Mouse (Mus musculus) lung, embryonic 16.5 days (tissue): ENCODE data around the gene Phf1. TPM values are rescaled to one million over a fixed set of nuclear protein-coding genes. Genes with fewer than 3 reads are reported as not detected.
"Not testable (repeated sequence)": the region's sequence is repeated elsewhere in the genome, so short reads cannot be mapped to it uniquely, and the experiment has no call there.

Source experiments
- ATAC-seq: fragments of 200-750 bp; cut with Nextera tagmentation; 2 replicates; pipeline ENCODE4 v1.8.0; 2017; ENCODE audit warnings: low read depth, mild to moderate bottlenecking, moderate library complexity
- H3K27ac ChIP-seq: fragments of 300-500 bp; sonication (generic); 2 replicates; pipeline ENCODE4 v1.5.1; 2014; ENCODE audit warnings: mild to moderate bottlenecking, control low read depth, low read length
- H3K27me3 ChIP-seq: fragments of 300-500 bp; sonication (generic); 2 replicates; pipeline ENCODE4 v1.6.1; 2014; ENCODE audit warnings: low read depth, low read length, mixed read lengths; ENCODE audit not compliant: control insufficient read depth, insufficient read depth
- H3K36me3 ChIP-seq: fragments of 300-500 bp; sonication (generic); 2 replicates; pipeline ENCODE4 v1.6.1; 2014; ENCODE audit warnings: low read length; ENCODE audit not compliant: control insufficient read depth, insufficient read depth
- H3K4me1 ChIP-seq: fragments of 300-500 bp; sonication (generic); replicated peaks from 2 replicates; pipeline ENCODE4 v1.6.1; 2014; ENCODE audit warnings: low read length, mixed read lengths; ENCODE audit not compliant: control insufficient read depth, insufficient read depth
- H3K4me2 ChIP-seq: fragments of 300-500 bp; sonication (generic); 2 replicates; pipeline ENCODE4 v1.6.1; 2014; ENCODE audit warnings: low read depth, low read length, control low read depth
- H3K4me3 ChIP-seq: fragments of 300-500 bp; sonication (generic); 2 replicates; pipeline ENCODE4 v1.5.1; 2014; ENCODE audit warnings: mild to moderate bottlenecking, low read length, control low read depth
- H3K9ac ChIP-seq: fragments of 300-500 bp; sonication (generic); 2 replicates; pipeline ENCODE4 v1.6.1; 2014; ENCODE audit warnings: low read length, control low read depth
- H3K9me3 ChIP-seq: fragments of 300-500 bp; sonication (generic); 2 replicates; pipeline ENCODE4 v1.6.1; 2016; ENCODE audit warnings: low read length; ENCODE audit not compliant: control insufficient read depth
- WGBS: fragments of 180-500 bp; shearing (Covaris S2); extraction: QIAGEN DNeasy Blood & Tissue Kit; methylation state at CpG from one replicate; pipeline ENCODE4 v1.1.7; 2014; 5-methylcytosine and 5-hydroxymethylcytosine counted together
- polyA plus RNA-seq: library from polyadenylated mRNA; unstranded; fragments of >200 nt; fragmentation: Nextera tagmentation; extraction: Ambion mirVana; gene quantifications from 2 replicates; pipeline ENCODE4 v1.2.1, GENCODE M21; 2015

Phf1 gene
- polyA plus RNA-seq, 1 experiment from 2014 or later = 10.0 TPM

- WGBS = 79% methylated on average over 6 of the region's 6 CpGs
- H3K4me1 ChIP-seq = peaks cover 11% of the 10 kb centered on the region
- no peak overlapping the region for H3K27ac ChIP-seq
- H3K4me2 ChIP-seq = no peak overlapping the region
- H3K9me3 ChIP-seq = no peaks in the 10 kb centered on the region
- no peaks in the 10 kb centered on the region for H3K27me3 ChIP-seq
- no peak overlapping the region for H3K4me3 ChIP-seq
- H3K9ac ChIP-seq = no peak overlapping the region
- no peak for ATAC-seq
- peaks cover 8% of the 10 kb centered on the region; the same call in 1 of the 2 replicates for H3K36me3 ChIP-seq
Observed at GRCm38 (mm10) chr17:26968200-26968611, 35.4 kb downstream of the Phf1 start.

DNA sequence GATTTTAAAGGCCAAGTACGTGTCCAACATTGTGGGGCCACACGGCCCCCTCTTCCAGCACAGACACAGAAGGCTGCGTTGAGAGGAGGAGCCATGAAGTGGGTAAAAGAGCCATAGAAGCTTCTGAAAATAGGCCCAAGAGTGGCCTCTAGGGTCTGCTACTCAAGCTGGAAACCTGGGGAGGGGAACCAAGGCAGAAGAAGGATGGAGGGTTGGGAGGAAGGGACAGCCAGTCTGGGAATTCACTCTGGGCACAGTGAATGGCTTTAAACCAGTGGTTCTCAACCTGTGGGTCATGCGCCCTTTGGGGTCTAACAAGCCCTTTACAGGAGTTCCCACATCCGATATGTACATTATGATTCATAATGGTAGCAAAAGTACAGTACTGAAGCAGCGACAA, 36.4 kb downstream of the Phf1 start:
- no peak overlapping the region for H3K4me3 ChIP-seq
- H3K27me3 ChIP-seq = no peaks in the 10 kb centered on the region
- 73% methylated on average over 6 of the region's 6 CpGs for WGBS
- no peak overlapping the region for H3K4me2 ChIP-seq
- no peak for ATAC-seq
- H3K36me3 ChIP-seq = peaks cover 3% of the 10 kb centered on the region; the same call in 1 of the 2 replicates
- H3K9ac ChIP-seq = no peak overlapping the region
- H3K4me1 ChIP-seq = peaks cover 18% of the 10 kb centered on the region
- H3K9me3 ChIP-seq = no peaks in the 10 kb centered on the region
- no peak overlapping the region; the same call in 1 of the 2 replicates for H3K27ac ChIP-seq

- 68% methylated on average over 11 of the region's 12 CpGs for WGBS
- no peak for ATAC-seq
- H3K36me3 ChIP-seq = peaks cover 4% of the 10 kb centered on the region; the same call in 1 of the 2 replicates
Observed at GRCm38 (mm10) chr17:26970221-26970620, 37.4 kb downstream of the Phf1 start.

DNA sequence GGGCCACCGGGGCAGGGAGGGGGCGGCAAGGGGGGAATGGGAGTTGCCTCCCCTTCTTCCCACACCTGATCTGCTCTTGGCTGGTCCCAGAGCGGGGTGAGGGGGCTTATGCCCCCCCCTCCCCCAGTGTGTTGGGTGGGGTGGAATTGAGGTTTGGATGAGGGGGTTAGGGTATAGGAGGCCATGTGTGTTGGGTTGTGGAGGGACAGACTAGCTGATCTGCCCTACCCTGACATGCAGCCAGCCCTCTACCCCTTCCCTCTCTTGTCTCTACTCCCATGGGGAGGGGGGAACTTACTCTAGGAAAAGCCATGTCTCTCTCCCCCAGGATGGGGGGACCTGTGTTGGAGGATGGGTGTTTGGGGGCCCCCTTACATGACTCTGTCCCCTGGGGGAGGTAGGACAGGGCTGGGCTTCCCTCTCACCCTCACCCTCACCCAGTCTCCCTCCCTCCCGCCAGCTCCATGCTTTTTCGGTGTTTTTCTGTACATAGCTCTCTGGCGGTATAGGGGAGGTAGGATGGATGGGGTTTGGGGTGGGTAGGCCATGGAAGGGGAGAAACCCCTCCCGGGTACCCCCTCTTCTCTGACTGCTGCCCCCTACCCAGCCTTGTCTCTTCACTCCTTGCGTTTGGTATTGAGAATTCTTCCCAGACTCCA, 38.5 kb downstream of the Phf1 start:
- 36% methylated on average over 8 of the region's 8 CpGs for WGBS
- ATAC-seq = no peak
- peak overlapping the region; percentile 70 for H3K4me3 ChIP-seq
- peaks cover 28% of the 10 kb centered on the region for H3K4me1 ChIP-seq
- peak overlapping the region; percentile 15 for H3K27ac ChIP-seq
- no peaks in the 10 kb centered on the region for H3K27me3 ChIP-seq
- peak overlapping the region; percentile 82 for H3K4me2 ChIP-seq
- H3K36me3 ChIP-seq = peaks cover 14% of the 10 kb centered on the region
- H3K9me3 ChIP-seq = no peaks in the 10 kb centered on the region
- H3K9ac ChIP-seq = peak overlapping the region; percentile 92

More at GRCm38 (mm10) chr17:26970221-26970620, 37.4 kb downstream of the Phf1 start:
- Histone ChIP-seq H3K9me3 (no peaks in the 10 kb centered on the region), H3K4me3 (no peak overlapping the region), H3K9ac (no peak overlapping the region), H3K27me3 (no peaks in the 10 kb centered on the region), H3K27ac (no peak overlapping the region), H3K4me2 (no peak overlapping the region), H3K4me1 (peaks cover 22% of the 10 kb centered on the region)

- 0% methylated on average over 3 of the region's 3 CpGs for WGBS
- Histone ChIP-seq H3K27ac (peak overlapping the region; percentile 96), H3K9ac (peak overlapping the region; percentile 92), H3K9me3 (no peaks in the 10 kb centered on the region), H3K4me1 (peaks cover 28% of the 10 kb centered on the region), H3K4me2 (peak overlapping the region; percentile 82), H3K36me3 (peaks cover 16% of the 10 kb centered on the region), H3K4me3 (peak overlapping the region; percentile 70), H3K27me3 (no peaks in the 10 kb centered on the region)
- ATAC-seq = peak; percentile 5; the same call in 1 of the 2 replicates
Observed at GRCm38 (mm10) chr17:26972107-26972506, 39.3 kb downstream of the Phf1 start.

- WGBS = under 1% methylated on average over 75 of the region's 75 CpGs
- peak within 1 kb of the TSS; percentile 94 for H3K4me2 ChIP-seq
- peak within 1 kb of the TSS; percentile 96 for H3K27ac ChIP-seq
- H3K9ac ChIP-seq = peak within 1 kb of the TSS; percentile 92
- H3K36me3 ChIP-seq = peaks cover 21% of the 10 kb centered on the region
- peak; percentile 99 for ATAC-seq
- no peaks in the 10 kb centered on the region for H3K27me3 ChIP-seq
- H3K4me3 ChIP-seq = peak within 1 kb of the TSS; percentile 70
- peaks cover 28% of the 10 kb centered on the region for H3K4me1 ChIP-seq
- no peaks in the 10 kb centered on the region for H3K9me3 ChIP-seq
Observed at GRCm38 (mm10) chr17:26972703-26973574, 40.1 kb downstream of the Phf1 start, which contains the start of gene Zbtb9. Gene Zbtb9 (plus strand): TSS chr17:26973167.

GRCm38 (mm10) chr17:26974547-26974946, 41.7 kb downstream of the Phf1 start:
- no peak overlapping the region for H3K4me3 ChIP-seq
- peaks cover 28% of the 10 kb centered on the region for H3K4me1 ChIP-seq
- WGBS = 89% methylated on average over 15 of the region's 15 CpGs
- no peak overlapping the region for H3K27ac ChIP-seq
- ATAC-seq = no peak
- no peaks in the 10 kb centered on the region for H3K9me3 ChIP-seq
- H3K9ac ChIP-seq = no peak overlapping the region
- H3K27me3 ChIP-seq = no peaks in the 10 kb centered on the region
- H3K36me3 ChIP-seq = peaks cover 31% of the 10 kb centered on the region
- no peak overlapping the region for H3K4me2 ChIP-seq

DNA sequence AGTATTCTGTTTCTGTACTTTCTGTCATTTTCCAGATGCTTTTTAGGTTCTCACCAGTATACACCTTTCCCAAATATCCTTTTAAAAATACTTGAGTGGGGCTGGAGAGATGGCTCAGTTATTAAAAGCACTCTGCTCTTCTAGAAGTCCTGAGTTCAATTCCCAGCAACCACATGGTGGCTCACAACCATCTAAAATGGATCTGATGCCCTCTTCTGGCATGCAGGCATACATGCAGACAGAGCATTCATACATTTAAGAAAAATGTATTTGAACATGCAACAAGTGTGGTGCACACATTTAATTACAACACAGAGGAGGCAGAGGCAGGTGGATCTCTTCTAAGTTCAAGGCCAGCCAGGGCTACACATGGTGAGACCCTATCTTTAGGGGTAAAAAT, 42.6 kb downstream of the Phf1 start:
- Histone ChIP-seq H3K4me2 (no peak overlapping the region), H3K4me1 (peaks cover 28% of the 10 kb centered on the region), H3K27ac (no peak overlapping the region), H3K4me3 (no peak overlapping the region), H3K9ac (no peak overlapping the region), H3K36me3 (peaks cover 31% of the 10 kb centered on the region), H3K27me3 (no peaks in the 10 kb centered on the region), H3K9me3 (no peaks in the 10 kb centered on the region)
- ATAC-seq = no peak

GRCm38 (mm10) chr17:26977354-26977753, 44.5 kb downstream of the Phf1 start:
- WGBS = 80% methylated on average over 6 of the region's 6 CpGs
- peaks cover 34% of the 10 kb centered on the region for H3K36me3 ChIP-seq
- H3K4me1 ChIP-seq = peaks cover 17% of the 10 kb centered on the region
- not testable (repeated sequence) for H3K4me2 ChIP-seq, H3K4me3 ChIP-seq, ATAC-seq, H3K27me3 ChIP-seq, H3K9ac ChIP-seq, H3K27ac ChIP-seq, H3K9me3 ChIP-seq
